12 mouse cellular contexts compared by ENCODE assay signal in the genomic region with DNA sequence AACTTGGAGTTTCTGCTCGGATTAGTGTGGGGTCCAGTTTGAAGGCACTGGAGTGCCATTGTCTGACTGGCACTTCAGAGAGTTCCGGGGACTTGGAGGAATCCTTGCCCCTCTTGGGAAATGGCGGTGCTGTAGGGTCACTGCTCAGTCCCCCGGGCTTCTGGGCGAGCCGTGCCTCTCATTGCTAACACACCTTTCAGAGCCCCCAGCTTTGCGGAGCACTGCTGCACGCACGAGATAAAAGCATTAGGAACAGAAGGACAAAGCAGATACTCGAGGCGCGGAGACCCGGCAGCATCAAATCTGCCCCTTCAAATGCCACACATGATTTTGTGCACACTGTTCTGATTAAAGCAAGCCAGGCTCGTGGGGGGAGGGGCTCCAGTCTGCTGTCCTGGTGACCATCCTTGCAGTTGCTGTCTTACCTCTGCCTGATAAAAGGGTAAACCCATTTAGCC.
A peak's percentile ranks its signal among the peaks of the same experiment; 100 is the strongest.
DNase-seq lines count a peak whose midpoint lies in the region; ATAC-seq lines count a peak whose summit lies in the region.
"Had no signal": no experiment of that assay in that cellular context is flagged by ENCODE, and none has a peak within 500 bp of the region (broad histone marks: within the 10 kb centered on the region; RNA-seq: fewer than 3 reads in every experiment).

No protein-coding gene starts in this region.

- H3K4me3 ChIP-seq in heart, embryonic 10.5 days: peak overlapping the region; percentile 16; the same call in 1 of the 2 replicates
- peak overlapping the region; percentile 38 for H3K4me3 ChIP-seq in embryonic facial prominence, embryonic 10.5 days
- no peak overlapping the region for H3K4me3 ChIP-seq in hindbrain, embryonic 14.5 days (replicated peaks; ENCODE audit: low read length)
- no peak overlapping the region for H3K4me3 ChIP-seq in midbrain, embryonic 16.5 days (ENCODE audit: low read depth, low read length)
- H3K4me3 ChIP-seq: erythroblast, embryonic 14.5 days; limb, embryonic 15.5 days had no signal

- 14% methylated on average over 14 of the region's 14 CpGs for WGBS in heart, embryonic 10.5 days
- 16% methylated on average over 14 of the region's 14 CpGs for whole genome bisulfite sequencing in embryonic facial prominence, embryonic 10.5 days
- 22% methylated on average over 14 of the region's 14 CpGs for WGBS in hindbrain, embryonic 14.5 days
- 5% methylated on average over 14 of the region's 14 CpGs for WGBS in midbrain, embryonic 16.5 days

- H3K4me1 ChIP-seq in heart, embryonic 10.5 days: peaks cover 21% of the 10 kb centered on the region
- H3K4me1 ChIP-seq in embryonic facial prominence, embryonic 10.5 days: peaks cover 33% of the 10 kb centered on the region
- peaks cover 16% of the 10 kb centered on the region; the same call in 1 of the 2 replicates for H3K4me1 ChIP-seq in hindbrain, embryonic 14.5 days (replicated peaks; ENCODE audit: control insufficient read depth, insufficient read depth, low read length)
- peaks cover 12% of the 10 kb centered on the region; the same call in 1 of the 2 replicates for H3K4me1 ChIP-seq in midbrain, embryonic 16.5 days (ENCODE audit: control insufficient read depth, insufficient read depth, low read length)
- H3K4me1 ChIP-seq: limb, embryonic 15.5 days had no signal

- H3K4me2 ChIP-seq in hindbrain, embryonic 14.5 days (replicated peaks): peak overlapping the region; percentile 27
- peak overlapping the region; percentile 39 for H3K4me2 ChIP-seq in midbrain, embryonic 16.5 days (ENCODE audit: low read length)
- H3K4me2 ChIP-seq: limb, embryonic 15.5 days had no signal

- H3K9me3 ChIP-seq in heart, embryonic 10.5 days: no peaks in the 10 kb centered on the region
- H3K9me3 ChIP-seq in embryonic facial prominence, embryonic 10.5 days: no peaks in the 10 kb centered on the region
- no peaks in the 10 kb centered on the region for H3K9me3 ChIP-seq in hindbrain, embryonic 14.5 days (ENCODE audit: control insufficient read depth, low read length)
- H3K9me3 ChIP-seq in midbrain, embryonic 16.5 days (replicated peaks; ENCODE audit: control insufficient read depth, low read length, poor library complexity, severe bottlenecking): no peaks in the 10 kb centered on the region
- H3K9me3 ChIP-seq: limb, embryonic 15.5 days had no signal

- no peak for DNase-seq in heart, embryonic 10.5 days (ENCODE audit: low spot score)
- DNase-seq in heart, postnatal 10 days: no peak
- DNase-seq in embryonic facial prominence, embryonic 10.5 days (ENCODE audit: low spot score): peak; percentile 51
- DNase-seq in hindbrain, embryonic 14.5 days (ENCODE audit: low spot score): no peak
- DNase-seq in urinary bladder, postnatal 25 days (ENCODE audit: low spot score): no peak
- DNase-seq in B cell, adult 2 months: no peak

- no peak for ATAC-seq in hindbrain, embryonic 14.5 days (ENCODE audit: low FRiP score)
- peak; percentile 61 for ATAC-seq in midbrain, embryonic 16.5 days
- no peak for ATAC-seq in megakaryocyte-erythroid progenitor cell, adult 5-6 weeks (replicated peaks; ENCODE audit: low FRiP score, low TSS enrichment, poor library complexity, severe bottlenecking)
- ATAC-seq: lung, postnatal 0 days had no signal

- H3K27ac ChIP-seq in heart, embryonic 10.5 days: no peak overlapping the region
- peak overlapping the region; percentile 65; the same call in 1 of the 2 replicates for H3K27ac ChIP-seq in embryonic facial prominence, embryonic 10.5 days (replicated peaks)
- no peak overlapping the region for H3K27ac ChIP-seq in hindbrain, embryonic 14.5 days
- peak overlapping the region; percentile 35; the same call in 1 of the 2 replicates for H3K27ac ChIP-seq in midbrain, embryonic 16.5 days (ENCODE audit: low read length)
- H3K27ac ChIP-seq: kidney, postnatal 0 days; limb, embryonic 15.5 days had no signal

- H3K27me3 ChIP-seq in heart, embryonic 10.5 days (ENCODE audit: insufficient read depth, poor library complexity, severe bottlenecking): peaks cover 19% of the 10 kb centered on the region
- H3K27me3 ChIP-seq in embryonic facial prominence, embryonic 10.5 days (replicated peaks; ENCODE audit: low read depth, poor library complexity, severe bottlenecking): peaks cover 11% of the 10 kb centered on the region; the same call in 1 of the 2 replicates
- no peaks in the 10 kb centered on the region for H3K27me3 ChIP-seq in hindbrain, embryonic 14.5 days (ENCODE audit: control insufficient read depth, insufficient read depth, low read length)
- H3K27me3 ChIP-seq in midbrain, embryonic 16.5 days (ENCODE audit: control insufficient read depth, insufficient read depth, low read depth, low read length): no peaks in the 10 kb centered on the region

- 0 out of 2 replicates have a peak overlapping the region, but pooled peaks have one; percentile 24 for H3K9ac ChIP-seq in hindbrain, embryonic 14.5 days
- H3K9ac ChIP-seq in midbrain, embryonic 16.5 days (ENCODE audit: low read depth, low read length): peak overlapping the region; percentile 16; the same call in 1 of the 2 replicates
- H3K9ac ChIP-seq: limb, embryonic 15.5 days had no signal

- H3K36me3 ChIP-seq in heart, embryonic 10.5 days: no peaks in the 10 kb centered on the region
- H3K36me3 ChIP-seq in embryonic facial prominence, embryonic 10.5 days (replicated peaks): no peaks in the 10 kb centered on the region
- no peaks in the 10 kb centered on the region for H3K36me3 ChIP-seq in hindbrain, embryonic 14.5 days (replicated peaks; ENCODE audit: control insufficient read depth, insufficient read depth)
- H3K36me3 ChIP-seq in midbrain, embryonic 16.5 days (ENCODE audit: control insufficient read depth, insufficient read depth, low read length): no peaks in the 10 kb centered on the region
- H3K36me3 ChIP-seq: limb, embryonic 15.5 days had no signal

- intact Hi-C loops in heart, postnatal 10 days (cut with DNase I): loop anchor here (10.0 kb wide), 1 partner anchor 232 kb away; no protein-coding TSS in a partner anchor

Comparison
In these comparisons a context has a peak if more than half of its experiments do, and no peak if none do; other contexts are left out.
1. H3K27ac ChIP-seq: peak in embryonic facial prominence, embryonic 10.5 days (single experiment) and midbrain, embryonic 16.5 days (single experiment); none in heart, embryonic 10.5 days (single experiment) and hindbrain, embryonic 14.5 days (single experiment).
2. H3K4me3 ChIP-seq: peak in heart, embryonic 10.5 days (single experiment) and embryonic facial prominence, embryonic 10.5 days (single experiment); none in hindbrain, embryonic 14.5 days (single experiment) and midbrain, embryonic 16.5 days (single experiment).